Mouse (Mus musculus) gastrocnemius, postnatal 14 days (tissue): ENCODE measurements around the gene Rb1. TPM values are rescaled to one million over a fixed set of nuclear protein-coding genes. Genes with fewer than 3 reads are reported as not detected.

Source experiments
- DNase-seq: peaks from one replicate; pipeline ENCODE4 v3.0.0; 2021; ENCODE audit warnings: mixed read lengths
- intact Hi-C: fragments of 180-260 bp; cut with DNase I; formaldehyde crosslinking; loops from one replicate; pipeline ENCODE4 v1.15.1; 2025; ENCODE audit warnings: low total_unique reads
- total RNA-seq, 2 experiments: library from RNA; stranded (reverse); gene quantifications; 2 replicates each; pipeline ENCODE4 v1.2.3; 2021

Rb1 gene
- total RNA-seq, 2 experiments from 2014 or later: 18.1 to 20.2 TPM

GRCm38 (mm10) chr14:73234468-73235031 is 91.1 kb downstream of the Rb1 start:
- intact Hi-C loops: no loop called here
- no peak for DNase-seq

GRCm38 (mm10) chr14:73231286-73231982 is 94.2 kb downstream of the Rb1 start:
- DNase-seq: no peak
- intact Hi-C loops: no loop called here

- intact Hi-C loops: no loop called here
- no peak for DNase-seq
These were observed 98.8 kb downstream of the Rb1 start for GRCm38 (mm10) chr14:73226849-73227248.

- intact Hi-C loops: no loop called here
- no peak for DNase-seq
These were observed 99.3 kb downstream of the Rb1 start for GRCm38 (mm10) chr14:73226346-73226745.

GRCm38 (mm10) chr14:73222316-73222970 is 103.2 kb downstream of the Rb1 start:
- no peak for DNase-seq
- intact Hi-C loops: no loop called here

GRCm38 (mm10) chr14:73217062-73217461 is 108.6 kb downstream of the Rb1 start:
- DNase-seq: no peak
- intact Hi-C loops: no loop called here

- intact Hi-C loops: no loop called here
- DNase-seq: no peak
These were observed 114.1 kb downstream of the Rb1 start for GRCm38 (mm10) chr14:73211477-73211876.

- DNase-seq: no peak
- intact Hi-C loops: no loop called here
These were observed 115.4 kb downstream of the Rb1 start for GRCm38 (mm10) chr14:73210196-73210595.

- intact Hi-C loops: no loop called here
- DNase-seq: no peak
These were observed 116.4 kb downstream of the Rb1 start for GRCm38 (mm10) chr14:73209262-73209661.

GRCm38 (mm10) chr14:73204016-73204415 is 121.6 kb downstream of the Rb1 start:
- intact Hi-C loops: no loop called here

GRCm38 (mm10) chr14:73201447-73201846 is 124.2 kb downstream of the Rb1 start:
- intact Hi-C loops: no loop called here
- DNase-seq: no peak

More at GRCm38 (mm10) chr14:73204016-73204415, 121.6 kb downstream of the Rb1 start:
- DNase-seq: no peak

GRCm38 (mm10) chr14:73199058-73199457 is 126.6 kb downstream of the Rb1 start:
- no peak for DNase-seq
- intact Hi-C loops: no loop called here

- DNase-seq: no peak
- intact Hi-C loops: no loop called here
These were observed 138.7 kb downstream of the Rb1 start for GRCm38 (mm10) chr14:73186875-73187274.

- DNase-seq: no peak
- intact Hi-C loops: no loop called here
These were observed 144.5 kb downstream of the Rb1 start for GRCm38 (mm10) chr14:73181144-73181543.

GRCm38 (mm10) chr14:73180671-73181070 is 145.0 kb downstream of the Rb1 start:
- intact Hi-C loops: no loop called here
- no peak for DNase-seq

GRCm38 (mm10) chr14:73179221-73179681 is 146.4 kb downstream of the Rb1 start:
- no peak for DNase-seq
- intact Hi-C loops: no loop called here

- DNase-seq: no peak
- intact Hi-C loops: no loop called here
These were observed 147.7 kb downstream of the Rb1 start for GRCm38 (mm10) chr14:73177961-73178360.

GRCm38 (mm10) chr14:73176266-73176665 is 149.4 kb downstream of the Rb1 start:
- DNase-seq: no peak
- intact Hi-C loops: no loop called here

- intact Hi-C loops: no loop called here
- no peak for DNase-seq
These were observed 149.8 kb downstream of the Rb1 start for GRCm38 (mm10) chr14:73175814-73176213.

- no peak for DNase-seq
- intact Hi-C loops: no loop called here
These were observed 150.6 kb downstream of the Rb1 start for GRCm38 (mm10) chr14:73175031-73175430.
